Mouse (Mus musculus): Measurements from ENCODE around the gene B4galnt3. TPM values are rescaled to one million over a fixed set of nuclear protein-coding genes. Genes with fewer than 3 reads are reported as not detected.

Gene B4galnt3
- polyA plus RNA-seq, 1 experiment from 2014 or later = not detected

GRCm38 (mm10) chr6:120288541-120288940 is 5.8 kb downstream of the B4galnt3 start:
- no peak overlapping the region for H3K27ac ChIP-seq (ENCODE audit: low read depth, low read length)
- no peaks in the 10 kb centered on the region for H3K36me3 ChIP-seq (ENCODE audit: control insufficient read depth, insufficient read depth, low read length)
- no peaks in the 10 kb centered on the region for H3K9me3 ChIP-seq (ENCODE audit: control insufficient read depth, low read length)
- peaks cover 8% of the 10 kb centered on the region for H3K27me3 ChIP-seq (ENCODE audit: control insufficient read depth, insufficient read depth, low read length)
- no peak overlapping the region for H3K4me3 ChIP-seq (ENCODE audit: low read depth, low read length)
- DNase-seq (ENCODE audit: low spot score) (no peak), ATAC-seq (ENCODE audit: low FRiP score) (no peak)
- H3K9ac ChIP-seq (ENCODE audit: low read depth, low read length) = no peak overlapping the region
- no peak overlapping the region for H3K4me2 ChIP-seq (replicated peaks; ENCODE audit: low read depth, low read length)
- 40% methylated on average over 7 of the region's 7 CpGs for WGBS
- no peaks in the 10 kb centered on the region for H3K4me1 ChIP-seq (replicated peaks; ENCODE audit: control insufficient read depth, insufficient read depth, low read length)

- no peaks in the 10 kb centered on the region for H3K36me3 ChIP-seq (ENCODE audit: control insufficient read depth, insufficient read depth, low read length)
- 91% methylated on average over 9 of the region's 9 CpGs for WGBS
- no peaks in the 10 kb centered on the region for H3K9me3 ChIP-seq (ENCODE audit: control insufficient read depth, low read length)
- H3K4me1 ChIP-seq (replicated peaks; ENCODE audit: control insufficient read depth, insufficient read depth, low read length) = no peaks in the 10 kb centered on the region
- H3K27ac ChIP-seq (ENCODE audit: low read depth, low read length) = no peak overlapping the region
- DNase-seq (ENCODE audit: low spot score) (no peak), ATAC-seq (ENCODE audit: low FRiP score) (no peak)
- no peaks in the 10 kb centered on the region for H3K27me3 ChIP-seq (ENCODE audit: control insufficient read depth, insufficient read depth, low read length)
- H3K4me2 ChIP-seq (replicated peaks; ENCODE audit: low read depth, low read length) = no peak overlapping the region
- H3K4me3 ChIP-seq (ENCODE audit: low read depth, low read length) = no peak overlapping the region
- H3K9ac ChIP-seq (ENCODE audit: low read depth, low read length) = no peak overlapping the region
These were observed 7.1 kb downstream of the B4galnt3 start for GRCm38 (mm10) chr6:120287279-120287678.

GRCm38 (mm10) chr6:120276874-120277449 is 17.4 kb downstream of the B4galnt3 start:
- 81% methylated on average over 7 of the region's 7 CpGs for WGBS
- Histone ChIP-seq H3K9ac (ENCODE audit: low read depth, low read length) (no peak overlapping the region), H3K4me1 (replicated peaks; ENCODE audit: control insufficient read depth, insufficient read depth, low read length) (no peaks in the 10 kb centered on the region; the same call in 1 of the 2 replicates), H3K4me3 (ENCODE audit: low read depth, low read length) (no peak overlapping the region), H3K27ac (ENCODE audit: low read depth, low read length) (no peak overlapping the region), H3K4me2 (replicated peaks; ENCODE audit: low read depth, low read length) (no peak overlapping the region), H3K36me3 (ENCODE audit: control insufficient read depth, insufficient read depth, low read length) (no peaks in the 10 kb centered on the region), H3K9me3 (ENCODE audit: control insufficient read depth, low read length) (no peaks in the 10 kb centered on the region), H3K27me3 (ENCODE audit: control insufficient read depth, insufficient read depth, low read length) (no peaks in the 10 kb centered on the region)
- ATAC-seq (ENCODE audit: low FRiP score) = no peak
- no peak for DNase-seq (ENCODE audit: low spot score)

GRCm38 (mm10) chr6:120275301-120275700 is 19.1 kb downstream of the B4galnt3 start:
- no peak overlapping the region for H3K4me2 ChIP-seq (replicated peaks; ENCODE audit: low read depth, low read length)
- WGBS = 60% methylated on average over 6 of the region's 6 CpGs
- no peaks in the 10 kb centered on the region for H3K27me3 ChIP-seq (ENCODE audit: control insufficient read depth, insufficient read depth, low read length)
- DNase-seq (ENCODE audit: low spot score) (no peak), ATAC-seq (ENCODE audit: low FRiP score) (no peak)
- no peaks in the 10 kb centered on the region for H3K36me3 ChIP-seq (ENCODE audit: control insufficient read depth, insufficient read depth, low read length)
- H3K9ac ChIP-seq (ENCODE audit: low read depth, low read length) = no peak overlapping the region
- H3K27ac ChIP-seq (ENCODE audit: low read depth, low read length) = no peak overlapping the region
- no peaks in the 10 kb centered on the region; the same call in 1 of the 2 replicates for H3K4me1 ChIP-seq (replicated peaks; ENCODE audit: control insufficient read depth, insufficient read depth, low read length)
- H3K4me3 ChIP-seq (ENCODE audit: low read depth, low read length) = no peak overlapping the region
- H3K9me3 ChIP-seq (ENCODE audit: control insufficient read depth, low read length) = no peaks in the 10 kb centered on the region

- Histone ChIP-seq H3K9ac (ENCODE audit: low read depth, low read length) (no peak overlapping the region), H3K27ac (ENCODE audit: low read depth, low read length) (no peak overlapping the region), H3K4me2 (replicated peaks; ENCODE audit: low read depth, low read length) (no peak overlapping the region), H3K4me3 (ENCODE audit: low read depth, low read length) (no peak overlapping the region), H3K4me1 (replicated peaks; ENCODE audit: control insufficient read depth, insufficient read depth, low read length) (no peaks in the 10 kb centered on the region; the same call in 1 of the 2 replicates), H3K27me3 (ENCODE audit: control insufficient read depth, insufficient read depth, low read length) (no peaks in the 10 kb centered on the region), H3K9me3 (ENCODE audit: control insufficient read depth, low read length) (no peaks in the 10 kb centered on the region), H3K36me3 (ENCODE audit: control insufficient read depth, insufficient read depth, low read length) (no peaks in the 10 kb centered on the region)
- no peak for ATAC-seq (ENCODE audit: low FRiP score)
- 68% methylated on average over 4 of the region's 4 CpGs for WGBS
- DNase-seq (ENCODE audit: low spot score) = no peak
These were observed 19.5 kb downstream of the B4galnt3 start for GRCm38 (mm10) chr6:120274887-120275286.

GRCm38 (mm10) chr6:120274181-120274580 is 20.2 kb downstream of the B4galnt3 start:
- ATAC-seq (ENCODE audit: low FRiP score) (no peak), DNase-seq (ENCODE audit: low spot score) (no peak)
- Histone ChIP-seq H3K9me3 (ENCODE audit: control insufficient read depth, low read length) (no peaks in the 10 kb centered on the region), H3K4me1 (replicated peaks; ENCODE audit: control insufficient read depth, insufficient read depth, low read length) (no peaks in the 10 kb centered on the region; the same call in 1 of the 2 replicates), H3K4me3 (ENCODE audit: low read depth, low read length) (no peak overlapping the region), H3K4me2 (replicated peaks; ENCODE audit: low read depth, low read length) (no peak overlapping the region), H3K27ac (ENCODE audit: low read depth, low read length) (no peak overlapping the region), H3K27me3 (ENCODE audit: control insufficient read depth, insufficient read depth, low read length) (no peaks in the 10 kb centered on the region), H3K9ac (ENCODE audit: low read depth, low read length) (no peak overlapping the region), H3K36me3 (ENCODE audit: control insufficient read depth, insufficient read depth, low read length) (no peaks in the 10 kb centered on the region)
- WGBS = 79% methylated on average over 8 of the region's 8 CpGs

GRCm38 (mm10) chr6:120264151-120264550 is 30.2 kb downstream of the B4galnt3 start:
- ATAC-seq (ENCODE audit: low FRiP score) (no peak), DNase-seq (ENCODE audit: low spot score) (no peak)
- Histone ChIP-seq H3K27ac (ENCODE audit: low read depth, low read length) (no peak overlapping the region), H3K27me3 (ENCODE audit: control insufficient read depth, insufficient read depth, low read length) (no peaks in the 10 kb centered on the region), H3K9me3 (ENCODE audit: control insufficient read depth, low read length) (no peaks in the 10 kb centered on the region), H3K4me1 (replicated peaks; ENCODE audit: control insufficient read depth, insufficient read depth, low read length) (no peaks in the 10 kb centered on the region), H3K9ac (ENCODE audit: low read depth, low read length) (no peak overlapping the region), H3K4me2 (replicated peaks; ENCODE audit: low read depth, low read length) (no peak overlapping the region), H3K36me3 (ENCODE audit: control insufficient read depth, insufficient read depth, low read length) (no peaks in the 10 kb centered on the region), H3K4me3 (ENCODE audit: low read depth, low read length) (no peak overlapping the region)
- 63% methylated on average over 6 of the region's 6 CpGs for WGBS

GRCm38 (mm10) chr6:120263608-120264007 is 30.8 kb downstream of the B4galnt3 start:
- Histone ChIP-seq H3K9me3 (ENCODE audit: control insufficient read depth, low read length) (no peaks in the 10 kb centered on the region), H3K9ac (ENCODE audit: low read depth, low read length) (no peak overlapping the region), H3K4me2 (replicated peaks; ENCODE audit: low read depth, low read length) (no peak overlapping the region)

GRCm38 (mm10) chr6:120262886-120263531 is 31.4 kb downstream of the B4galnt3 start:
- Histone ChIP-seq H3K4me1 (replicated peaks; ENCODE audit: control insufficient read depth, insufficient read depth, low read length) (no peaks in the 10 kb centered on the region), H3K9ac (ENCODE audit: low read depth, low read length) (no peak overlapping the region), H3K27me3 (ENCODE audit: control insufficient read depth, insufficient read depth, low read length) (no peaks in the 10 kb centered on the region), H3K36me3 (ENCODE audit: control insufficient read depth, insufficient read depth, low read length) (no peaks in the 10 kb centered on the region), H3K4me3 (ENCODE audit: low read depth, low read length) (no peak overlapping the region), H3K27ac (ENCODE audit: low read depth, low read length) (no peak overlapping the region), H3K9me3 (ENCODE audit: control insufficient read depth, low read length) (no peaks in the 10 kb centered on the region), H3K4me2 (replicated peaks; ENCODE audit: low read depth, low read length) (no peak overlapping the region)
- 62% methylated on average over 12 of the region's 12 CpGs for WGBS
- ATAC-seq (ENCODE audit: low FRiP score) (no peak), DNase-seq (ENCODE audit: low spot score) (no peak)

More at GRCm38 (mm10) chr6:120263608-120264007, 30.8 kb downstream of the B4galnt3 start:
- Histone ChIP-seq H3K36me3 (ENCODE audit: control insufficient read depth, insufficient read depth, low read length) (no peaks in the 10 kb centered on the region), H3K4me1 (replicated peaks; ENCODE audit: control insufficient read depth, insufficient read depth, low read length) (no peaks in the 10 kb centered on the region), H3K27me3 (ENCODE audit: control insufficient read depth, insufficient read depth, low read length) (no peaks in the 10 kb centered on the region), H3K27ac (ENCODE audit: low read depth, low read length) (no peak overlapping the region), H3K4me3 (ENCODE audit: low read depth, low read length) (no peak overlapping the region)
- no peak for DNase-seq (ENCODE audit: low spot score)
- ATAC-seq (ENCODE audit: low FRiP score) = no peak
- 73% methylated on average over 7 of the region's 7 CpGs for WGBS
